ENCODE assay signal across 8 mouse cellular contexts in the genomic region with DNA sequence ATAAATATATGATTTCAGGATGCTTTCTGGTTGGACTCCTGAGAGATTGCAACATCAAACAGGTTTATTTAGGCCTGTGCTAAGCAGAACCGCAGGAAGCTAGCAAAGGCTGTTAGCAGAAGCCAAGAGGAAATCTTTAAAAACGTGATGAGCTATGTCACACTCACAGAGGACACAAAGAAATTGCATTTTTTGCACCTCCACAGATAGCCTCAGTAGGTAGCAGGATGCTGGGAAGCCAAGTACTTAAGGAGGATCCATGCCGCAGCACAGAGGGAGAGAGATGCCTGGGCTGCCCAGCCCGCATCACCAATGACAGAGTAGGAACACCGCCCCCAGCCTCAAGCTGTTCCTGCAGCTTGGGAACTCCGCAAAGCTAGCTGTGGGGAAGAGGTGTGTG.
DNase-seq lines count a peak whose midpoint lies in the region; ATAC-seq lines count a peak whose summit lies in the region.
"Had no signal": no experiment of that assay in that cellular context is flagged by ENCODE, and none has a peak within 500 bp of the region (broad histone marks: within the 10 kb centered on the region; RNA-seq: fewer than 3 reads in every experiment).

No protein-coding gene starts in this region.

- peak overlapping the region; percentile 33 for H3K4me2 ChIP-seq in neural tube, embryonic 12.5 days (replicated peaks)
- H3K4me2 ChIP-seq: heart, embryonic 15.5 days had no signal

- H3K9me3 ChIP-seq in neural tube, embryonic 12.5 days, result no peaks in the 10 kb centered on the region
- H3K9me3 ChIP-seq: heart, embryonic 15.5 days had no signal

- no peaks in the 10 kb centered on the region for H3K36me3 ChIP-seq in neural tube, embryonic 12.5 days
- H3K36me3 ChIP-seq: heart, embryonic 15.5 days had no signal

- WGBS in neural tube, embryonic 12.5 days, result 11% methylated on average over 6 of the region's 6 CpGs

- no peak overlapping the region for H3K9ac ChIP-seq in neural tube, embryonic 12.5 days
- H3K9ac ChIP-seq: heart, embryonic 15.5 days had no signal

- H3K4me1 ChIP-seq in neural tube, embryonic 12.5 days, result peaks cover 9% of the 10 kb centered on the region
- H3K4me1 ChIP-seq: heart, embryonic 15.5 days had no signal

- no peak overlapping the region for H3K27ac ChIP-seq in neural tube, embryonic 12.5 days
- H3K27ac ChIP-seq: heart, embryonic 15.5 days had no signal

- H3K27me3 ChIP-seq in neural tube, embryonic 12.5 days (replicated peaks), result no peaks in the 10 kb centered on the region
- H3K27me3 ChIP-seq: heart, embryonic 15.5 days had no signal

- peak; percentile 97 for ATAC-seq in frontal cortex, adult (ENCODE audit: low TSS enrichment)
- peak; percentile 81 for ATAC-seq in neural tube, embryonic 12.5 days (ENCODE audit: low FRiP score, low read depth)

- H3K4me3 ChIP-seq in neural tube, embryonic 12.5 days, result no peak overlapping the region
- H3K4me3 ChIP-seq: heart, embryonic 15.5 days had no signal

- DNase-seq in embryo, embryonic 9.5 days (ENCODE audit: extremely low spot score), result peak; percentile 27
- peak; percentile 85 to 91 for DNase-seq in left cerebral cortex, adult 18-20 months (ENCODE audit: low spot score in 2 of 2)
- no peak for DNase-seq in ovary, postnatal 14 days (ENCODE audit: low spot score)
- no peak for DNase-seq in kidney, adult 9 months
- DNase-seq in adrenal gland, adult 18-20 months (ENCODE audit: low spot score in 2 of 2), result no peak

Comparison
In these comparisons a context has a peak if more than half of its experiments do, and no peak if none do; other contexts are left out.
1. DNase-seq: peak in embryo, embryonic 9.5 days (single experiment) and left cerebral cortex, adult 18-20 months (2 of 2); none in ovary, postnatal 14 days (single experiment), kidney, adult 9 months (single experiment) and adrenal gland, adult 18-20 months (0 of 2).